Mouse (Mus musculus) forebrain, embryonic 14.5 days (tissue): ENCODE data around the gene Cul4a. TPM values are rescaled to one million over a fixed set of nuclear protein-coding genes. Genes with fewer than 3 reads are reported as not detected.

Experiments used
- ATAC-seq: fragments of 200-750 bp; cut with Nextera tagmentation; 2 replicates; pipeline ENCODE4 v1.8.0; 2017; ENCODE audit warnings: mild to moderate bottlenecking, moderate library complexity
- DNase-seq: peaks from one replicate; pipeline ENCODE4 v3.0.0-alpha.2; 2015; ENCODE audit warnings: low spot score
- H3K27ac ChIP-seq: fragments of 300-500 bp; sonication (generic); 2 replicates; pipeline ENCODE4 v1.5.1; 2014; ENCODE audit warnings: low read depth, mild to moderate bottlenecking, control low read depth, low read length, moderate library complexity
- H3K27me3 ChIP-seq: fragments of 300-500 bp; sonication (generic); replicated peaks from 2 replicates; pipeline ENCODE4 v1.6.1; 2014; ENCODE audit warnings: low read length, control low read depth, mixed read lengths; ENCODE audit not compliant: control insufficient read depth, insufficient read depth
- H3K36me3 ChIP-seq: fragments of 300-500 bp; sonication (generic); 2 replicates; pipeline ENCODE4 v1.6.1; 2014; ENCODE audit warnings: low read length, control low read depth; ENCODE audit not compliant: control insufficient read depth, insufficient read depth
- H3K4me1 ChIP-seq: fragments of 300-500 bp; sonication (generic); 2 replicates; pipeline ENCODE4 v1.6.1; 2014; ENCODE audit warnings: antibody characterized with exemption, low read length, control low read depth; ENCODE audit not compliant: control insufficient read depth, insufficient read depth
- H3K4me2 ChIP-seq: fragments of 300-500 bp; sonication (generic); 2 replicates; pipeline ENCODE4 v1.6.1; 2014; ENCODE audit warnings: mild to moderate bottlenecking, control low read depth, low read length
- H3K4me3 ChIP-seq: fragments of 300-500 bp; sonication (generic); 2 replicates; pipeline ENCODE4 v1.5.1; 2014; ENCODE audit warnings: low read depth, low read length, control low read depth
- H3K9ac ChIP-seq: fragments of 300-500 bp; sonication (generic); 2 replicates; pipeline ENCODE4 v1.6.1; 2014; ENCODE audit warnings: mild to moderate bottlenecking, low read length, control low read depth, moderate library complexity
- H3K9me3 ChIP-seq: fragments of 300-500 bp; sonication (generic); replicated peaks from 2 replicates; pipeline ENCODE4 v1.6.1; 2016; ENCODE audit warnings: low read length, control low read depth, mixed read lengths; ENCODE audit not compliant: control insufficient read depth
- WGBS: fragments of 180-500 bp; shearing (Covaris S2); extraction: QIAGEN DNeasy Blood & Tissue Kit; methylation state at CpG from one replicate; pipeline ENCODE4 v1.1.7; 2014; 5-methylcytosine and 5-hydroxymethylcytosine counted together
- polyA plus RNA-seq: library from polyadenylated mRNA; unstranded; fragments of >200 nt; fragmentation: Nextera tagmentation; extraction: Ambion mirVana; gene quantifications from 2 replicates; pipeline ENCODE4 v1.2.1, GENCODE M21; 2014

Gene Cul4a
- polyA plus RNA-seq, 1 experiment from 2014 or later: 66.4 TPM

GRCm38 (mm10) chr8:13179948-13180347 is 74.5 kb downstream of the Cul4a start:
- no peak for DNase-seq
- no peak overlapping the region for H3K27ac ChIP-seq

GRCm38 (mm10) chr8:13180408-13180807 is 75.0 kb downstream of the Cul4a start:
- H3K4me2 ChIP-seq: no peak overlapping the region
- no peak for ATAC-seq
- no peak overlapping the region for H3K9ac ChIP-seq
- peaks cover 49% of the 10 kb centered on the region for H3K36me3 ChIP-seq
- WGBS: 87% methylated on average over 9 of the region's 9 CpGs
- no peak for DNase-seq
- no peaks in the 10 kb centered on the region for H3K4me1 ChIP-seq
- no peak overlapping the region for H3K27ac ChIP-seq
- no peak overlapping the region for H3K4me3 ChIP-seq
- no peaks in the 10 kb centered on the region for H3K27me3 ChIP-seq
- H3K9me3 ChIP-seq: no peaks in the 10 kb centered on the region

More at GRCm38 (mm10) chr8:13179948-13180347, 74.5 kb downstream of the Cul4a start:
- Histone ChIP-seq H3K9me3 (no peaks in the 10 kb centered on the region), H3K9ac (no peak overlapping the region), H3K4me1 (no peaks in the 10 kb centered on the region), H3K4me3 (no peak overlapping the region), H3K36me3 (peaks cover 51% of the 10 kb centered on the region), H3K4me2 (no peak overlapping the region), H3K27me3 (no peaks in the 10 kb centered on the region)
- no peak for ATAC-seq
- WGBS: 85% methylated on average over 7 of the region's 7 CpGs

GRCm38 (mm10) chr8:13180911-13181690 is 75.7 kb downstream of the Cul4a start:
- Histone ChIP-seq H3K27me3 (no peaks in the 10 kb centered on the region), H3K27ac (no peak overlapping the region), H3K9me3 (no peaks in the 10 kb centered on the region), H3K9ac (no peak overlapping the region), H3K4me1 (no peaks in the 10 kb centered on the region), H3K4me3 (no peak overlapping the region), H3K4me2 (no peak overlapping the region), H3K36me3 (peaks cover 42% of the 10 kb centered on the region)
- DNase-seq (no peak), ATAC-seq (no peak)
- 88% methylated on average over 18 of the region's 18 CpGs for WGBS

- no peaks in the 10 kb centered on the region for H3K9me3 ChIP-seq
- H3K4me2 ChIP-seq: no peak overlapping the region
- 42% methylated on average over 2 of the region's 2 CpGs for WGBS
- H3K36me3 ChIP-seq: peaks cover 36% of the 10 kb centered on the region
- ATAC-seq: no peak
- no peak overlapping the region for H3K4me3 ChIP-seq
- DNase-seq: no peak
- no peaks in the 10 kb centered on the region for H3K27me3 ChIP-seq
- H3K9ac ChIP-seq: no peak overlapping the region
- no peak overlapping the region for H3K27ac ChIP-seq
- H3K4me1 ChIP-seq: no peaks in the 10 kb centered on the region
Observed at GRCm38 (mm10) chr8:13181691-13181976, 76.2 kb downstream of the Cul4a start.

- 89% methylated on average over 8 of the region's 8 CpGs for WGBS
- no peak overlapping the region for H3K9ac ChIP-seq
- H3K4me2 ChIP-seq: no peak overlapping the region
- H3K9me3 ChIP-seq: no peaks in the 10 kb centered on the region
- no peak for ATAC-seq
- H3K4me3 ChIP-seq: no peak overlapping the region
- no peak for DNase-seq
- H3K27me3 ChIP-seq: no peaks in the 10 kb centered on the region
- H3K36me3 ChIP-seq: peaks cover 25% of the 10 kb centered on the region; the same call in 1 of the 2 replicates
- no peak overlapping the region for H3K27ac ChIP-seq
- no peaks in the 10 kb centered on the region for H3K4me1 ChIP-seq
Observed at GRCm38 (mm10) chr8:13186819-13187218, 81.4 kb downstream of the Cul4a start.

GRCm38 (mm10) chr8:13187229-13187628 is 81.8 kb downstream of the Cul4a start:
- ATAC-seq (no peak), DNase-seq (no peak)
- Histone ChIP-seq H3K36me3 (peaks cover 26% of the 10 kb centered on the region), H3K4me2 (no peak overlapping the region), H3K4me1 (no peaks in the 10 kb centered on the region), H3K27ac (no peak overlapping the region), H3K9ac (no peak overlapping the region), H3K9me3 (no peaks in the 10 kb centered on the region), H3K27me3 (no peaks in the 10 kb centered on the region), H3K4me3 (no peak overlapping the region)
- WGBS: 85% methylated on average over 9 of the region's 9 CpGs

GRCm38 (mm10) chr8:13187638-13188037 is 82.2 kb downstream of the Cul4a start:
- H3K9me3 ChIP-seq: no peaks in the 10 kb centered on the region
- H3K4me2 ChIP-seq: no peak overlapping the region
- no peak for DNase-seq
- no peak for ATAC-seq
- no peak overlapping the region for H3K4me3 ChIP-seq
- no peaks in the 10 kb centered on the region for H3K4me1 ChIP-seq
- H3K27me3 ChIP-seq: no peaks in the 10 kb centered on the region
- H3K27ac ChIP-seq: no peak overlapping the region
- H3K36me3 ChIP-seq: peaks cover 24% of the 10 kb centered on the region
- 34% methylated on average over 7 of the region's 7 CpGs for WGBS
- H3K9ac ChIP-seq: no peak overlapping the region; the same call in 1 of the 2 replicates

- ATAC-seq: no peak
- DNase-seq: no peak
- H3K9me3 ChIP-seq: no peaks in the 10 kb centered on the region
- no peak overlapping the region for H3K27ac ChIP-seq
- 85% methylated on average over 13 of the region's 13 CpGs for WGBS
- peaks cover 24% of the 10 kb centered on the region for H3K36me3 ChIP-seq
- no peak overlapping the region for H3K4me2 ChIP-seq
- no peak overlapping the region for H3K4me3 ChIP-seq
- no peak overlapping the region; the same call in 1 of the 2 replicates for H3K9ac ChIP-seq
- no peaks in the 10 kb centered on the region for H3K4me1 ChIP-seq
- H3K27me3 ChIP-seq: no peaks in the 10 kb centered on the region
Observed at GRCm38 (mm10) chr8:13188052-13188555, 82.7 kb downstream of the Cul4a start.

- DNase-seq (no peak), ATAC-seq (no peak)
- WGBS: 95% methylated on average over 1 of the region's 1 CpGs
- no peaks in the 10 kb centered on the region for H3K9me3 ChIP-seq
- H3K4me1 ChIP-seq: no peaks in the 10 kb centered on the region
- no peak overlapping the region for H3K4me3 ChIP-seq
- H3K9ac ChIP-seq: no peak overlapping the region
- H3K4me2 ChIP-seq: no peak overlapping the region
- no peaks in the 10 kb centered on the region for H3K27me3 ChIP-seq
- peaks cover 24% of the 10 kb centered on the region for H3K36me3 ChIP-seq
- no peak overlapping the region for H3K27ac ChIP-seq
Observed at GRCm38 (mm10) chr8:13188857-13189256, 83.4 kb downstream of the Cul4a start.
